Mouse (Mus musculus): ENCODE results near the gene Zfp664. TPM values are rescaled to one million over a fixed set of nuclear protein-coding genes. Genes with fewer than 3 reads are reported as not detected.

Gene Zfp664
- total RNA-seq (2023; ENCODE audit: inconsistent age): 20.9 to 25.5 TPM (median 22.0 TPM) in 4 replicates

GRCm38 (mm10) chr5:124862013-124862866, at the start of gene Zfp664, which contains the start of gene Ccdc92:
TSS of gene Zfp664 (plus strand) at chr5:124862691.
TSS of gene Ccdc92 (minus strand) at chr5:124862424.

Other genes starting within 250 kb of the Zfp664 start
- gene Atp6v0a2, start 234.1 kb upstream of the Zfp664 start, total RNA-seq (2023; ENCODE audit: inconsistent age): 50.5 to 59.9 TPM (median 51.4 TPM) in 4 replicates
- not detected in 4 replicates for gene Dnah10, start 137.6 kb upstream of the Zfp664 start, total RNA-seq (2023; ENCODE audit: inconsistent age)
- gene Ccdc92, start 267 bp upstream of the Zfp664 start, total RNA-seq (2023; ENCODE audit: inconsistent age): 1.3 to 2.2 TPM (median 1.9 TPM) in 4 replicates
- not detected in 4 replicates for gene Rflna, start 140.5 kb downstream of the Zfp664 start, total RNA-seq (2023; ENCODE audit: inconsistent age)

Measured in B cell, adult (primary cell).